Mouse (Mus musculus): ENCODE results near the gene Slc25a13. TPM values are rescaled to one million over a fixed set of nuclear protein-coding genes. Genes with fewer than 3 reads are reported as not detected.
A peak's percentile ranks its signal among the peaks of the same experiment; 100 is the strongest.

Gene Slc25a13
- polyA plus RNA-seq, 1 experiment: 4.3 TPM

GRCm38 (mm10) chr6:6134935-6135334, 82.0 kb downstream of the Slc25a13 start:
- TF ChIP-seq CTCF (IDR thresholded peaks at IDR 0.05; ENCODE audit: borderline replicate concordance, extremely low read depth, insufficient read depth, insufficient read length): no peak
- no peak for DNase-seq (ENCODE audit: low read depth)

- DNase-seq (ENCODE audit: low read depth): no peak
- no peak for TF ChIP-seq POLR2A (IDR thresholded peaks at IDR 0.05; ENCODE audit: borderline replicate concordance, extremely low read depth, insufficient read depth, insufficient read length, poor library complexity, severe bottlenecking)
- no peak for TF ChIP-seq CTCF (IDR thresholded peaks at IDR 0.05; ENCODE audit: borderline replicate concordance, extremely low read depth, insufficient read depth, insufficient read length)
Observed at GRCm38 (mm10) chr6:6133556-6134050, 83.4 kb downstream of the Slc25a13 start.

- peak; percentile 75 for DNase-seq (ENCODE audit: low read depth)
- TF ChIP-seq POLR2A (IDR thresholded peaks at IDR 0.05; ENCODE audit: borderline replicate concordance, extremely low read depth, insufficient read depth, insufficient read length, poor library complexity, severe bottlenecking) (no peak), CTCF (IDR thresholded peaks at IDR 0.05; ENCODE audit: borderline replicate concordance, extremely low read depth, insufficient read depth, insufficient read length) (no peak)
Observed at GRCm38 (mm10) chr6:6132047-6132446, 84.9 kb downstream of the Slc25a13 start.

GRCm38 (mm10) chr6:6125620-6126019, 91.4 kb downstream of the Slc25a13 start:
- DNase-seq (ENCODE audit: low read depth): no peak
- TF ChIP-seq POLR2A (IDR thresholded peaks at IDR 0.05; ENCODE audit: borderline replicate concordance, extremely low read depth, insufficient read depth, insufficient read length, poor library complexity, severe bottlenecking): no peak

GRCm38 (mm10) chr6:6121904-6122303, 95.1 kb downstream of the Slc25a13 start:
- no peak for DNase-seq (ENCODE audit: low read depth)
- TF ChIP-seq POLR2A (IDR thresholded peaks at IDR 0.05; ENCODE audit: borderline replicate concordance, extremely low read depth, insufficient read depth, insufficient read length, poor library complexity, severe bottlenecking) (no peak), CTCF (IDR thresholded peaks at IDR 0.05; ENCODE audit: borderline replicate concordance, extremely low read depth, insufficient read depth, insufficient read length) (no peak)

GRCm38 (mm10) chr6:6120841-6121240, 96.1 kb downstream of the Slc25a13 start:
- no peak for DNase-seq (ENCODE audit: low read depth)
- TF ChIP-seq POLR2A (IDR thresholded peaks at IDR 0.05; ENCODE audit: borderline replicate concordance, extremely low read depth, insufficient read depth, insufficient read length, poor library complexity, severe bottlenecking) (no peak), CTCF (IDR thresholded peaks at IDR 0.05; ENCODE audit: borderline replicate concordance, extremely low read depth, insufficient read depth, insufficient read length) (no peak)

- DNase-seq (ENCODE audit: low read depth): no peak
- TF ChIP-seq POLR2A (IDR thresholded peaks at IDR 0.05; ENCODE audit: borderline replicate concordance, extremely low read depth, insufficient read depth, insufficient read length, poor library complexity, severe bottlenecking) (no peak), CTCF (IDR thresholded peaks at IDR 0.05; ENCODE audit: borderline replicate concordance, extremely low read depth, insufficient read depth, insufficient read length) (no peak)
Observed at GRCm38 (mm10) chr6:6115771-6116170, 101.2 kb downstream of the Slc25a13 start.

GRCm38 (mm10) chr6:6113776-6114175, 103.2 kb downstream of the Slc25a13 start:
- DNase-seq (ENCODE audit: low read depth): no peak
- no peak for TF ChIP-seq CTCF (IDR thresholded peaks at IDR 0.05; ENCODE audit: borderline replicate concordance, extremely low read depth, insufficient read depth, insufficient read length)
- no peak for TF ChIP-seq POLR2A (IDR thresholded peaks at IDR 0.05; ENCODE audit: borderline replicate concordance, extremely low read depth, insufficient read depth, insufficient read length, poor library complexity, severe bottlenecking)

GRCm38 (mm10) chr6:6112767-6113528, 104.0 kb downstream of the Slc25a13 start:
- TF ChIP-seq POLR2A (IDR thresholded peaks at IDR 0.05; ENCODE audit: borderline replicate concordance, extremely low read depth, insufficient read depth, insufficient read length, poor library complexity, severe bottlenecking): no peak
- no peak for TF ChIP-seq CTCF (IDR thresholded peaks at IDR 0.05; ENCODE audit: borderline replicate concordance, extremely low read depth, insufficient read depth, insufficient read length)

GRCm38 (mm10) chr6:6107419-6107966, 109.5 kb downstream of the Slc25a13 start:
- TF ChIP-seq CTCF (IDR thresholded peaks at IDR 0.05; ENCODE audit: borderline replicate concordance, extremely low read depth, insufficient read depth, insufficient read length) (no peak), POLR2A (IDR thresholded peaks at IDR 0.05; ENCODE audit: borderline replicate concordance, extremely low read depth, insufficient read depth, insufficient read length, poor library complexity, severe bottlenecking) (no peak)
- DNase-seq (ENCODE audit: low read depth): peak; percentile 36

More at GRCm38 (mm10) chr6:6112767-6113528, 104.0 kb downstream of the Slc25a13 start:
- DNase-seq (ENCODE audit: low read depth): no peak

GRCm38 (mm10) chr6:6105586-6105985, 111.4 kb downstream of the Slc25a13 start:
- TF ChIP-seq CTCF (IDR thresholded peaks at IDR 0.05; ENCODE audit: borderline replicate concordance, extremely low read depth, insufficient read depth, insufficient read length) (no peak), POLR2A (IDR thresholded peaks at IDR 0.05; ENCODE audit: borderline replicate concordance, extremely low read depth, insufficient read depth, insufficient read length, poor library complexity, severe bottlenecking) (no peak)
- DNase-seq (ENCODE audit: low read depth): no peak

GRCm38 (mm10) chr6:6103469-6103868, 113.5 kb downstream of the Slc25a13 start:
- no peak for DNase-seq (ENCODE audit: low read depth)
- no peak for TF ChIP-seq CTCF (IDR thresholded peaks at IDR 0.05; ENCODE audit: borderline replicate concordance, extremely low read depth, insufficient read depth, insufficient read length)
- no peak for TF ChIP-seq POLR2A (IDR thresholded peaks at IDR 0.05; ENCODE audit: borderline replicate concordance, extremely low read depth, insufficient read depth, insufficient read length, poor library complexity, severe bottlenecking)

Measured in brain, embryonic 14.5 days (tissue).